Mouse (Mus musculus) urinary bladder, adult 2 months (tissue): ENCODE data around the gene Ankrd63. TPM values are rescaled to one million over a fixed set of nuclear protein-coding genes. Genes with fewer than 3 reads are reported as not detected.

ENCODE experiments used
- DNase-seq: peaks from one replicate; pipeline ENCODE4 v3.0.0; 2022; ENCODE audit warnings: low spot score
- polyA plus RNA-seq: library from polyadenylated mRNA; depleted of rRNA; stranded (reverse); fragments of >200 nt; gene quantifications from 2 replicates; pipeline ENCODE4 v1.2.3, GENCODE M21; 2012

Ankrd63 gene
- polyA plus RNA-seq, 1 experiment = 0.69 TPM

- no peak for DNase-seq
These were observed 10.3 kb downstream of the Ankrd63 start for GRCm38 (mm10) chr2:118693370-118693966.

DNA sequence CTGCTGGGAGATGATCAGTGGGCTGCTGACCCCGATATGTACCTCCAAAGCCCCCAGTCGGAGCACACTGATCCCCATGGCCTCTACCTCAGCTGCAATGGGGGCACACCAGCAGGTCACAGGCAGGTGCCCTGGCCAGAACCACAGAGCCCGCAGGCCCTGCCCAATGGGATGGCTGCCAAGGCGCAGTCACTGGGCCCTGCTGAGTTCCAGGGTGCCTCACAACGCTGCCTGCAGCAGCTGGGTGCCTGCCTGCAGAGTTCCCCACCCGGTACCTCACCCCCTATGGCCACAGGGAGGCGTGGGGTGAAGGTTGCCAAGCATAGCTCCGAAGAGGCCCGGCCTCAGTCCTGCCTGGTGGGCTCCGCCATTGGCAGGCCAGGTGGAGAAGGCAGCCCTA lies 13.9 kb downstream of the Ankrd63 start:
- no peak for DNase-seq

DNA sequence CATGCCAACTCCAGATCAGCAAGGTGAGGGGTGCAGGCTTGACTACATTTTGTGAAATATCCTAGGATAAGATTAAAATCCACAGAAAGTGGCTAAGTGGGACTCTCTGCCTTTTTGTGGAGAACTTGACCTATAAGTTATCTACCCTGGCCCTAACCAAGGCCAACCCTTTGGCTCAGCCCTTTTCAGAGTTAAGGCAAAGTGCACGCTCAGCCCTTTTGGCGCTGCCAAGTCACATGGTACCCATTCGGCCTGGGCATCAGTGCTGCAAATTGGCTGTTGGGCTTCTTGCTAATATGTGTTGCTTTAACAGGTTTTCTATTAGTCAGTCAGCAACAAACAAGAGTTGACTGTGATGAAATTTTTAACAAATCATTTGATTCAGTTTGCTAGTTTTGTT lies 16.0 kb downstream of the Ankrd63 start:
- DNase-seq = no peak

DNA sequence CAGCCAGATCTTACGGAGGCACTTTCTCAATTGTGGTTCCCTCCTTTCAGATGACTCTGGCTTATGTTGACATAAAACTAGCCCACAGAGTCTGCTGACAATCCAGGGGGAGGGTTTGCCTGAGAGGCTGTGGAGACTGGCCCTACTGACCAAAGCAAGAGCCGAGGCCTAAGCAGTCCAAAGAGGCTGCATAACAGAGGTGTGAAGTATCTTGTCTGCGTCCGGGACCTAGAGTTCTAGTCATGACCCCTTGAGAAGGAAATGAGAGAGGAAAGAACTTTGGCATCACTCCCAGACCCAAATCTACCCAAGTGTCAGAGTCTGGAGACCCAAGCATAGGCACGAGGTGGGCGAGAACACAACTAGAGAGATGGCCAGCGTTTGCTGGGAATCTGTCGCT lies 17.1 kb downstream of the Ankrd63 start:
- DNase-seq = no peak

- no peak for DNase-seq
These were observed 18.7 kb downstream of the Ankrd63 start for GRCm38 (mm10) chr2:118685088-118685487.

GRCm38 (mm10) chr2:118682544-118683260 lies 21.1 kb downstream of the Ankrd63 start:
- DNase-seq = no peak

DNA sequence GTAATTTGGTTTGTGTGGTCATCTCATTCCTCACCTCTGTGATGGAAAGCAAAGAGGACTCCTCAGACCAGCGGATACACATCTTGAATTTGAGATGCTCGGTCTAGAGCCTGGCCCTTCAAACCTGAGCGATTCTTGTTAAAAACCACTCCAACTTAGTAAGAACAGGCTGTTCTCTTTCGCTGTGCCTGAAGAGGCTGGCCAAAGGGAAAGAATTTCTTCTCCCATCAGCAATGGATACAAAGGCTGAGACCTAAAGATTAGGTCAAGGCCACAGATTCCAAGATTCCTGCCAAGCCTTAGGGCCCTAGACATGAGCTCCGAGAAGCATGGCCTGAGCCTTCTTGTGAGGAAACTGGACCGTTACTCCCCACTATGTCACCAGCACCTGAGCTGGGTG lies 22.8 kb downstream of the Ankrd63 start:
- no peak for DNase-seq

GRCm38 (mm10) chr2:118679577-118679976 lies 24.2 kb downstream of the Ankrd63 start:
- DNase-seq = no peak

- no peak for DNase-seq
These were observed 25.9 kb downstream of the Ankrd63 start for GRCm38 (mm10) chr2:118677817-118678216.

- DNase-seq = peak; percentile 58
These were observed 26.7 kb downstream of the Ankrd63 start for GRCm38 (mm10) chr2:118676839-118677741.

DNA sequence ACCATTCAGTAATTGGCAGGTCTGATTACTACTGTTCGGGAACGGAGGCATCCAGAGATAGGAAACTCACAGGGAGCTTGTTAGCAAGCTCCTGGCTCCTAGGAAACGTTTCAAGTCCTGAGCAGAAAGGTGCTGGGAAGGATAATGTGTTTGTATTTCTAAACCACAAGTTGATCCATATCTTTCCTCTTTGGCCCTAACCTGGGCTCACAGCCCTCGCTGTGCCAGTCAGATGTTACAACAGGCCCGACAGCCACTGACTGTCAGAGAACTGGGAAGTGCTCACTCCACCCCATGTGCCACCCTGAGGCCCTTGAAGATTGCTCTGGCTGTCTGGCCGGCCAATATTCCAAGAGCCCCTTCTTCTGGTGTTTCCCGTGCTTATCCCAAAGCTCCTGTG lies 29.3 kb downstream of the Ankrd63 start:
- no peak for DNase-seq

DNA sequence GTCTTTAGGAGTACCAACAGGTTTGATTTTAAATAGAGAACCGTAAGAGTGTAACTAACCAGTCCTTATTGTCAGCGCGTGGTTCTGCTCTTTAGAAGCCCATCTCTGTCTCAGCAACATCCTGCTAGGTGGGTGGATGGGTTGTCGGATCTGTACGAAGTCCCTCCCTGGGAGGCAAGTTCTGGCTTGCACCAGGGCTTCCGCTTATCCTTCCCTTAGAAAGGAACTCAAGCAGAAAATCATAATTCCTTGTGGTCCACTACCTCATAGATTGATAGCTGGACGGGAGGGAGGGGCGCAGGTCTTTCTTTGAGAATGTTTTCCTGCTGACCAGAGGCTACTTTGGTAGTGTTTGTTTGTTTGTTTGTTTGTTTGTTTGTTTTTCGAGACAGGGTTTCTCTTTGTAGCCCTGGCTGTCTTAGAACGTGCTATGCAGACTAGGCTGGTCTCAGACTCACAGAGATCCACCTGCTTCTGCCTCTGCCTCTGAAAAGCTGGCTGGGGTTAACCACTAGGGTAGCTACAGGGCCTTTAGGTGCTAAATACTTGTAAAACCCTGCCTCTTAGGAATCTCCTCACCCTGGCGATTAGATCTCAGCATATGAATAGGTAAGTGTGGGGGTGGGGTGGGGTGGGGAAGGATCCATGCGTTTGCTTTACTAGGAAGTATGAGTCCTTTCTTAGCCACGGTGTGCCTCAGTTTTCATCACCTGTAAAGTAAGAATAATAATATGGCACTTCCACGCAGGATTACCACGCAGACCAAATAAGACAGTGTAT lies 29.9 kb downstream of the Ankrd63 start:
- no peak for DNase-seq

GRCm38 (mm10) chr2:118671728-118672127 lies 32.0 kb downstream of the Ankrd63 start:
- no peak for DNase-seq

- DNase-seq = no peak
These were observed 34.0 kb downstream of the Ankrd63 start for GRCm38 (mm10) chr2:118669785-118670184.

GRCm38 (mm10) chr2:118669245-118669644 lies 34.5 kb downstream of the Ankrd63 start:
- no peak for DNase-seq

DNA sequence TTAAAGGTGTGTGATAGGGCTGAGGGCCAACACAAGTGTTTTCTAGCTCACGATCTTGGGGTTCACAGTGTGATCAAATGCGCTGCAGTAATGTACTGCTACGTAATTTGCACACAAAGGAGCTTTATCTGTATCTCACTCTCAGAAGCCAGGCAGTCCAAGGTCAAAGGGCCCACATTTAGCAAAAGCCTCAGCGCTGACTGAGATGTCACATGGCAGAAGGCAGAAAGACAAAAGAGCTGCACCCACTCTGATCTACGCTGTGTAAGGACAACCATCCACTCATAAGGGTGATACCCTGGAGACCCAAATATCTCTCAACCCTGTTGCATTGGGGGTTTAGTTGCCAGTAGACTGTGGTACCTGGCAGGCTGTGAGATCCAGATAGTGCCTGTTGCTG lies 36.6 kb downstream of the Ankrd63 start:
- no peak for DNase-seq

GRCm38 (mm10) chr2:118665616-118666015 lies 38.1 kb downstream of the Ankrd63 start:
- DNase-seq = no peak

DNA sequence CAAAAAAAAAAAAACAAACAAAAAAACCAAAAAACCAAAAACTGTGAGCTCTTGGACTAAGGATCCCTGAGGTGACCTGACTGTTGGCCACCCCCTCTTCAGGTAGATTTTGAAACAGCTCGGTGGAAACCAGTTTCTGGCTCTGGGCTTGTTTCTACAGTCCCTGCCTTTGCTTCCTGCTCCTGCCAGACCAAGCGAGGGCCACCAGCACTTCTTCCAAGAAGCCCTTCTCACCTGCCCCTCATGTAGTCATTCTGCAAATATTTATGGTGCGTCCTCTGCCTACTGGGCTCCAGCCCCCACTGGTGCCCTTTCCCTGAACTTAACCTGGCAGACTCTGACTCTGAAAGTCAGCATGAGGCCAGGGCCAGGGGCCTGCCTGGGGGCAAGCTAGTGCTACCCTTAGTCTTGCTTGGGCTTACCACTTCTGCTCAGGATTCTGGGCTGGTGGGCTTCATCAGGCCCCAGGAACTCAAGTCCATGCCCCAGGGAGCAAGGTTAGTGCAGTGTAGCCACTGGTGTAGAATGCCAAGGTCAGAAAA lies 38.7 kb downstream of the Ankrd63 start:
- no peak for DNase-seq

- DNase-seq = peak; percentile 72
These were observed 39.7 kb downstream of the Ankrd63 start for GRCm38 (mm10) chr2:118663804-118664766.
